Mouse (Mus musculus) embryo, embryonic 10 days (tissue): ENCODE results near the gene Nt5c1a.
"Not testable (repeated sequence)": the region's sequence is repeated elsewhere in the genome, so short reads cannot be mapped to it uniquely, and the experiment has no call there.

Experiments used
- DNase-seq: peaks from one replicate; pipeline ENCODE4 v3.0.0-alpha.2; 2015; ENCODE audit warnings: low spot score

Nt5c1a gene

GRCm38 (mm10) chr4:123201186-123202093 lies at the start of gene Nt5c1a:
Gene Nt5c1a, plus strand, starts transcription at chr4:123201504.
- peak; percentile 52 for DNase-seq

- DNase-seq, result no peak
These were observed 49.3 kb upstream of the Nt5c1a start for GRCm38 (mm10) chr4:123152003-123152402.

GRCm38 (mm10) chr4:123152976-123153375 lies 48.3 kb upstream of the Nt5c1a start:
- DNase-seq, result peak; percentile 6

- peak; percentile 60 for DNase-seq
These were observed 46.3 kb upstream of the Nt5c1a start for GRCm38 (mm10) chr4:123155004-123155403.

GRCm38 (mm10) chr4:123155427-123155826 lies 45.9 kb upstream of the Nt5c1a start:
- no peak for DNase-seq

- DNase-seq, result no peak
These were observed 45.5 kb upstream of the Nt5c1a start for GRCm38 (mm10) chr4:123155840-123156239.

GRCm38 (mm10) chr4:123160571-123160970 lies 40.7 kb upstream of the Nt5c1a start:
- DNase-seq, result no peak

- not testable (repeated sequence) for DNase-seq
These were observed 40.1 kb upstream of the Nt5c1a start for GRCm38 (mm10) chr4:123161251-123161650.

- DNase-seq, result peak; percentile 7
These were observed 38.9 kb upstream of the Nt5c1a start for GRCm38 (mm10) chr4:123162305-123162917.

GRCm38 (mm10) chr4:123164157-123164556 lies 37.1 kb upstream of the Nt5c1a start:
- DNase-seq, result no peak

GRCm38 (mm10) chr4:123171811-123172210 lies 29.5 kb upstream of the Nt5c1a start:
- DNase-seq, result no peak

- peak; percentile 59 for DNase-seq
These were observed 18.7 kb upstream of the Nt5c1a start, which contains the start of gene Hpcal4 for GRCm38 (mm10) chr4:123182328-123183238. Gene Hpcal4, plus strand, starts transcription at chr4:123183227.

GRCm38 (mm10) chr4:123183239-123184056 lies 17.9 kb upstream of the Nt5c1a start:
- DNase-seq, result peak; percentile 95

- DNase-seq, result no peak
These were observed 16.5 kb upstream of the Nt5c1a start for GRCm38 (mm10) chr4:123184816-123185215.

- DNase-seq, result no peak
These were observed 9.0 kb upstream of the Nt5c1a start for GRCm38 (mm10) chr4:123192336-123192735.

GRCm38 (mm10) chr4:123193791-123194190 lies 7.5 kb upstream of the Nt5c1a start:
- no peak for DNase-seq

GRCm38 (mm10) chr4:123196695-123197094 lies 4.6 kb upstream of the Nt5c1a start:
- no peak for DNase-seq

- DNase-seq, result peak; percentile 80
These were observed 526 bp upstream of the Nt5c1a start for GRCm38 (mm10) chr4:123200771-123201185.

GRCm38 (mm10) chr4:123202094-123202420 lies 753 bp downstream of the Nt5c1a start:
- DNase-seq, result no peak

- no peak for DNase-seq
These were observed 6.0 kb downstream of the Nt5c1a start for GRCm38 (mm10) chr4:123207337-123207736.

GRCm38 (mm10) chr4:123210996-123211395 lies 9.7 kb downstream of the Nt5c1a start:
- no peak for DNase-seq
